Mouse (Mus musculus) ES-E14 (cell line): ENCODE data around the gene Gm49380. TPM values are rescaled to one million over a fixed set of nuclear protein-coding genes. Genes with fewer than 3 reads are reported as not detected.

Experiments
- DNase-seq: peaks from one replicate; pipeline ENCODE4 v3.0.0-alpha.2; 2013; ENCODE audit warnings: low read depth, low spot score
- H3K27ac ChIP-seq: 2 replicates; pipeline ENCODE4 v1.5.1; 2012; ENCODE audit warnings: low read depth, mild to moderate bottlenecking, low read length, moderate library complexity, mixed read lengths; ENCODE audit not compliant: poor library complexity, insufficient read depth, severe bottlenecking
- H3K36me3 ChIP-seq: 2 replicates; pipeline ENCODE4 v1.6.1; 2012; ENCODE audit warnings: mild to moderate bottlenecking, low read length, moderate library complexity, mixed read lengths; ENCODE audit not compliant: control insufficient read depth, poor library complexity, insufficient read depth, severe bottlenecking
- H3K4me1 ChIP-seq, 2 experiments: fragments of 150-350 bp in 1 of 2; sonication (generic) in 1 of 2; 2 replicates each; pipeline ENCODE4 v1.6.1; 2012; ENCODE audit warnings: low read length in 2 of 2, mild to moderate bottlenecking in 1 of 2, mixed read lengths in 1 of 2; ENCODE audit not compliant: control insufficient read depth in 2 of 2, insufficient read depth in 2 of 2, poor library complexity in 1 of 2
- H3K4me3 ChIP-seq, 2 experiments: fragments of 150-350 bp in 1 of 2; sonication (generic) in 1 of 2; 2 replicates each; pipeline ENCODE4 v1.5.1; 2012; ENCODE audit warnings: low read length in 2 of 2, low read depth in 1 of 2, mild to moderate bottlenecking in 1 of 2, mixed read lengths in 1 of 2; ENCODE audit not compliant: insufficient read depth in 1 of 2, poor library complexity in 1 of 2, severe bottlenecking in 1 of 2
- H3K9ac ChIP-seq: 2 replicates; pipeline ENCODE4 v1.6.1; 2012; ENCODE audit warnings: low read depth, mild to moderate bottlenecking, low read length, mixed read lengths; ENCODE audit not compliant: poor library complexity, insufficient read depth, severe bottlenecking
- H3K9me3 ChIP-seq: fragments of 150-350 bp; sonication (generic); 2 replicates; pipeline ENCODE4 v1.6.1; 2012; ENCODE audit warnings: low read depth, mild to moderate bottlenecking, low read length; ENCODE audit not compliant: control insufficient read depth, insufficient read depth
- CHD2 ChIP-seq: IDR thresholded peaks from 2 replicates; pipeline ENCODE4 v1.6.1; 2014; ENCODE audit warnings: mild to moderate bottlenecking, low read depth, low read length, inconsistent platforms
- HCFC1 ChIP-seq: IDR thresholded peaks from 2 replicates; pipeline ENCODE4 v1.6.1; 2012; ENCODE audit warnings: low read length, inconsistent platforms, borderline replicate concordance; ENCODE audit not compliant: insufficient read depth
- MAFK ChIP-seq: IDR thresholded peaks from 2 replicates; pipeline ENCODE4 v1.6.1; 2014; ENCODE audit warnings: mild to moderate bottlenecking, low read depth, low read length, inconsistent platforms; ENCODE audit not compliant: insufficient read depth
- ZC3H11A ChIP-seq: IDR thresholded peaks from 2 replicates; pipeline ENCODE4 v1.6.1; 2012; ENCODE audit warnings: low read depth, mild to moderate bottlenecking, inconsistent platforms, low read length, borderline replicate concordance
- ZNF384 ChIP-seq: IDR thresholded peaks from 2 replicates; pipeline ENCODE4 v1.6.1; 2012; ENCODE audit warnings: low read depth, low read length, inconsistent platforms
- in situ Hi-C, 2 experiments: fragments of 600-800 bp; cut with MboI; formaldehyde crosslinking; loops; one replicate each; pipeline ENCODE4 v1.15.1; 2025; ENCODE audit warnings: low sequenced_read_pairs in 2 of 2, inconsistent platforms in 1 of 2; ENCODE audit not compliant: unreplicated experiment in 2 of 2
- total RNA-seq: library from RNA; depleted of rRNA; stranded (reverse); fragments of 300-350 nt; gene quantifications from 2 replicates; pipeline ENCODE4 v1.2.3, GENCODE M21; 2012

Gene Gm49380
- total RNA-seq, 1 experiment, result 0.18 TPM

GRCm38 (mm10) chr9:44124317-44124716 is 11.0 kb upstream of the Gm49380 start:
- H3K4me3 ChIP-seq, result no peak overlapping the region
- H3K36me3 ChIP-seq, result no peaks in the 10 kb centered on the region
- H3K9me3 ChIP-seq, result no peaks in the 10 kb centered on the region
- H3K4me1 ChIP-seq, result peaks cover 11 to 21% of the 10 kb centered on the region in 2 experiments
- TF ChIP-seq MAFK (no peak), ZNF384 (peak; percentile 79; the same call in 1 of the 2 replicates), CHD2 (no peak)
- in situ Hi-C loops, result no loop called here
- H3K27ac ChIP-seq, result no peak overlapping the region
- no peak for DNase-seq
- H3K9ac ChIP-seq, result no peak overlapping the region

GRCm38 (mm10) chr9:44119948-44120465 is 6.7 kb upstream of the Gm49380 start:
- H3K4me1 ChIP-seq, result peaks cover 0 to 7% of the 10 kb centered on the region in 2 experiments; a peak in 2 of 4 replicates
- TF ChIP-seq CHD2, result no peak
- no peak for TF ChIP-seq MAFK
- H3K36me3 ChIP-seq, result no peaks in the 10 kb centered on the region
- no peak overlapping the region for H3K9ac ChIP-seq
- H3K27ac ChIP-seq, result no peak overlapping the region
- H3K4me3 ChIP-seq, result no peak overlapping the region
- in situ Hi-C loops, result no loop called here
- no peak for DNase-seq
- no peaks in the 10 kb centered on the region for H3K9me3 ChIP-seq

GRCm38 (mm10) chr9:44119011-44119410 is 5.7 kb upstream of the Gm49380 start:
- no peak overlapping the region for H3K9ac ChIP-seq
- no peaks in the 10 kb centered on the region for H3K36me3 ChIP-seq
- peaks cover 0 to 11% of the 10 kb centered on the region in 2 experiments; a peak in 3 of 4 replicates for H3K4me1 ChIP-seq
- TF ChIP-seq CHD2 (no peak), HCFC1 (no peak), ZC3H11A (no peak), ZNF384 (no peak), MAFK (no peak)
- H3K9me3 ChIP-seq, result no peaks in the 10 kb centered on the region
- H3K27ac ChIP-seq, result no peak overlapping the region
- H3K4me3 ChIP-seq, result no peak overlapping the region
- in situ Hi-C loops, result no loop called here
- no peak for DNase-seq

GRCm38 (mm10) chr9:44116182-44116581 is 2.9 kb upstream of the Gm49380 start:
- Histone ChIP-seq H3K4me3 (no peak overlapping the region), H3K9ac (no peak overlapping the region), H3K9me3 (no peaks in the 10 kb centered on the region), H3K4me1 (peaks cover 0 to 11% of the 10 kb centered on the region in 2 experiments; a peak in 3 of 4 replicates), H3K36me3 (no peaks in the 10 kb centered on the region), H3K27ac (no peak overlapping the region)
- DNase-seq, result no peak
- TF ChIP-seq ZC3H11A (0 out of 2 replicates have a peak, but pooled peaks have one; percentile 9), ZNF384 (no peak), CHD2 (no peak), MAFK (peak; percentile 79), HCFC1 (no peak)
- in situ Hi-C loops, result no loop called here

- DNase-seq, result no peak
- H3K4me1 ChIP-seq, result peaks cover 0 to 11% of the 10 kb centered on the region in 2 experiments; a peak in 3 of 4 replicates
- H3K4me3 ChIP-seq, result no peak overlapping the region
- H3K27ac ChIP-seq, result no peak overlapping the region
- in situ Hi-C loops, result no loop called here
- H3K9ac ChIP-seq, result no peak overlapping the region
- H3K36me3 ChIP-seq, result no peaks in the 10 kb centered on the region
- TF ChIP-seq HCFC1 (no peak), ZC3H11A (no peak)
- no peaks in the 10 kb centered on the region for H3K9me3 ChIP-seq
These were observed 2.3 kb upstream of the Gm49380 start for GRCm38 (mm10) chr9:44115599-44115998.
